Mouse (Mus musculus) layer of hippocampus, adult 11-12 months (tissue): Measurements from ENCODE around the gene Gpr142.

Experiments used
- DNase-seq: peaks from one replicate; pipeline ENCODE4 v3.0.0; 2022; ENCODE audit warnings: low spot score

Gpr142 gene

GRCm38 (mm10) chr11:114798624-114799023 lies at the start of gene Gpr142:
Gene Gpr142, plus strand, starts transcription at chr11:114798924.
- no peak for DNase-seq

- no peak for DNase-seq
These were observed 33.6 kb upstream of the Gpr142 start, which contains the start of gene Kif19a for GRCm38 (mm10) chr11:114764820-114765818. Gene Kif19a, plus strand, starts transcription at chr11:114765388.

DNA sequence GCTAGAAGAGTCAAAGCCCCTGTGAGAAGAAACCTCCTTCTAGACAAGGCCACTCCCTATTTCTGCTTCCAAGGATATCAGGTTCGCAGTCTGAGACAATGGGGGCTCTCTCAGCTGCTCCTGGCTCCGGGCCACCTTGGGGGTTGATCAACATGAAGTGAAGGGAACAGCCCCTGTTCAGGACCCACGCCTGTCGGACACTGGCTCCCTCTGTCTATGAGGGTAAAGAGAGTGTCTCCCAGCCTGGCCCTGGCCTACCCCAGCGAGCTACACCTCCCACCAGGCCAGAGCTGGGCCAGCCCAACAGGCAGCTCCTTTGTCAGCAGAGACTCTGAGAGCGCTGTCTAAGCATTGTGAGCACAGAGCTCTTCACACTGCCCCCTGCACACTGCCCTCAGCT lies 28.8 kb upstream of the Gpr142 start:
- DNase-seq, result no peak

DNA sequence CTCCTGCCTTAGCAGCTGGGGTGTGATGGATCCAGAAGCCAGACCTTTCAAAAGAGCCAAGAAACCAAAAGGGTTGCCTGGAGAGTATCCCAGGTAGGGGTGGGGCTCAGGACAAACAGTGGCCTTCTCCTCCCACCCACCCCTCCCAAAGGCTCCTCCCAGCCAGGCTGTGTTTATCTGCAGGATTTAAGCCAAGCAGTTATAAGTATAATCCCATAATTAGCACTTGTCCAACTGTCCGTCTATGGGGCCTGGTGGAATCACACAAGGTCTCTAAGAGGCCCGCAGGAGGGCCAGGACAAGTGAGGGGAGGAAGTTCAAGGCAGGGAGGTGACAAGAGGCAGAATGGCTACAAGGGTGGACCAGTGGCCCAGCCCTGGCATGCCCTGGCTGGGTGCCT lies 26.8 kb upstream of the Gpr142 start:
- DNase-seq, result no peak

DNA sequence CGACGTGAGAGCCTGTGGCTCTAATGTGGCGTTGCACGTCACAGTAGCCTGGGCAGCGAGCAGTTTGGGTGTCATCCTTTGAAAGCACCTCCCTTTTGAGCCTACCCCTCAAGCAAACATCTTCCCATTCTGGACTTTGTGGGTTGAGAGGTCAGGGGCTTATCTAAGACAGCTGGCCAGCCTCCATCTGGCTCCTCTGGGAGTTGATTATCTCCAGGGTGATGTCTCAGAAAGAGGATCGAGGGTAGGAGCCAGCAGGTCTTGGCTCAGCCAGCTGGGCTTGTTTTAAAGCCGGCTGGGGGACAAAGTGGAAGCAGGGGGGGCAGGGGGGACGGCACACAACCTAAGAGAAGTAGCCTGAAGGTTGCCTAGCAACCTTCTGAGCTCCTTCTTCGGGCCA lies 18.6 kb upstream of the Gpr142 start:
- DNase-seq, result no peak

GRCm38 (mm10) chr11:114785892-114786291 lies 12.8 kb upstream of the Gpr142 start:
- no peak for DNase-seq

GRCm38 (mm10) chr11:114786326-114786725 lies 12.4 kb upstream of the Gpr142 start:
- no peak for DNase-seq

- no peak for DNase-seq
These were observed 11.1 kb upstream of the Gpr142 start for GRCm38 (mm10) chr11:114787611-114788010.

DNA sequence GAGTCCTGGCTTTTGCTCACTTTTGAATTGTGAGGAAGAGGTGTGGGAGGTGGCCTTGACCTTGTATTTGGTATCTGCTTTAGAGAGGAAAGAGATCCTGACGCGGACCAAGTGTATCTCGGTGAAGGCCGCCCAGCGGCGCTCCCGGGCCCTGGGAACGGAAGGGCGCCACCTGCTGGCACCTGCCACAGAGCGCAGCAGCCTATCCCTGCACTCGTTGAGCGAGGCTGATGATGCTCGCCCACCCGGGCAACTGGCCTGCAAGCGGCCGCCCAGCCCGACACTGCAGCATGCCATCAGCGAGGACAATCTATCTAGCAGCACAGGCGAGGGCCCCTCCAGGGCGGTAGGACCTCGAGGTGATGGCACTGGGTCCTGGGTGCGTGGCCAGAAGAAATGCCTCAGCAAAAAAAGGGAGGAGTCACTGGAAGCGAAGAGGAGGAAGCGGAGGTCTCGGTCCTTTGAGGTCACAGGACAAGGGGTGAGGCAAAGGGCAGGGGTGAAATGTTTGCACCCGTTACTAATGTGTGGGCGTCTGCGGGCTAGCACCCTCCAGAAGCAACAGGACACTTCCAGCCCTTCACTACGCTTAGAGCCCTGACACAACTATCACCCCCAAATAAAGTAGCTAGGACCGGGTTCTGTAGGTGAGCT lies 9.5 kb upstream of the Gpr142 start:
- DNase-seq, result peak; percentile 79

DNA sequence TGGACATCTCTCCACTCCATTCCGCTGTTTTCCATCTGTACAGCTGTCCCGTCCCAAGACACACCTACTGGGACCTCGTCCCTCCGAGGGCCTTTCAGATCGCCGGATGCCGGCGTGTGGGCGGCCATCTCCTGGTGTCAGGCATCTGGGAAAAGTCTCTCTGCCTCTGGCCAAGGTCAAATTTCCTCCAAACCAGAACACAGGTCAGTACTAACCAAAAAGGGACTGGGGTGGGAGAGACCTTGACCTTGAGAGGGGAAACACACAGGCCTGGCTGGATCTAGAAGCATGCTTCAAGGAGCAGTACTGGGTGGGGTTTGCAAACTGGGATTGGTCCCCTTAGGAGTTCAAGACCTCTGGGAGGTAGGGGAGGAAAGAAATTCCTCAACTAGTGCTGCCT lies 9.0 kb upstream of the Gpr142 start:
- no peak for DNase-seq

DNA sequence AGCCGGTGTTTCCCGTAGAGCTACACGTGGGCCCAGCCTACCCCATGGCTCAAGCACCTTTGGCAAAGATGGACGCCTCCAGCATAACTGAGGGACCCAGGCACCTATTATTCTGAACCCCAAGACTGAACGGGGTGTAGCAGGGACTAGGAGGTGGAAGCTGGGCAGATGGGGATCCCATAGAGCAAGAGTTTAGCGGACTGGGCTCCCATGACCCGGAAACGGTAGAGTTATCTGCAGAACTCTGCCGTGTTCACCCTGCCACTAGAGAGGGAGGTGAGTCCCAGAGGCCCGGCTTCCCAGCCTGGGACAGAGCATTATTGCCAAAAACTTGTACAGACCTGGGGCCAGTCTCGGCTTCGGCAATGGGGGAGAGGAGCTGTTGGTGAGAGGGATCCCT lies 8.6 kb upstream of the Gpr142 start:
- no peak for DNase-seq

GRCm38 (mm10) chr11:114790841-114791240 lies 7.9 kb upstream of the Gpr142 start:
- no peak for DNase-seq

- peak; percentile 51 for DNase-seq
These were observed 7.3 kb upstream of the Gpr142 start for GRCm38 (mm10) chr11:114791351-114791889.

DNA sequence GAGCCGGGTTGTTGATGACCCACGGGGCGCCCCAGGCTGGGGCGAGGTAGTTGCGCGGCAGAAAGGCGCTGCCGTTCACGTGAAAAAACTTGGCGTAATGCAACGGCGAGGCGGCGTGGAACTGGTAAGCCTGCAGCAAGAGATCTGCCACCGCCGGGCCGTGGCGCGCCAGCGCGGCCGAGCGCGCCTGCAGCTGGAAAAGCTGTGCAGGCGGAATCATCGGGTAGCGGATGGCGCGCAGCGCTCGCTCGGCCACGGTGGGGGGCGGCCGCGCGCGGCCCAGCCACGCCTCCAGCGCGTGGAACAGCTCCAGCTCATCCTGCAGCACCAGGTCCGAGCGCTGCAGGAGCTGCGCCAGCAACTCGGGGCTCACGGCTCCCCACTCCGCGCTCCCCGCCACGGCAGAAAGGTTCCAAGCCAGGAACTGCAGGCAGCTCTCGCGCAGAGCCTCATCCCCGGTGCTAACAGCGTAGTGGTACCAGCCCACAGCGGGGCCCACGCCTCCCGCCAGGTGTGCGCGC lies 6.8 kb upstream of the Gpr142 start:
- peak; percentile 34 for DNase-seq

DNA sequence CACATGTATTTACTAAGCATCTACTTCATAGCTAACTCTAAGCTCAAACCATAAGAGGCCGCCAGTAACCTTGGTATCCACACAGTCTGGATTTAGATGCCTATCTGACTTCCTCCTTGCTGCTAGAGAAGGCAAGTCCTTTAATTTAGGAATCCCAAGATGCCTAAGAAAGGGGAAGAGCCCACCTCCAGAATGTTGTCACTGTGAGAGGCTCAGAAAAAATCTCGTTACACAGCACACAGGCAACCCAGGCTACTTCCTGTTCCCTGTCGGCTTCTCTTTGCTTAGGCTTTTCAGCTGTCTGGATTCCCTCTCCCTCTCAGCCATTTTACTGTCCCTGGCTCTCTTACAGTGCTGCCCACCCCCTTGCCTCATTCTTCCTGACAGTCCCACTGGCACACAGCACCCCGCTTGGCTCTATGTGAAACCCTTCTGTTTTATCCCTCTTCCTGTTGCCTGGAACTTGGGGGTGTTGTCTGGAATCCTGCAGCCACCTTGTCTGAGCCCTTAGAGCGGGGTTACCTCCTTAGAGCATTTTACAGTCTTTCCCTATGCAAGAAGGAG lies 5.7 kb upstream of the Gpr142 start:
- DNase-seq, result no peak

GRCm38 (mm10) chr11:114793868-114794545 lies 4.7 kb upstream of the Gpr142 start:
- DNase-seq, result no peak

GRCm38 (mm10) chr11:114794691-114795090 lies 4.0 kb upstream of the Gpr142 start:
- no peak for DNase-seq

DNA sequence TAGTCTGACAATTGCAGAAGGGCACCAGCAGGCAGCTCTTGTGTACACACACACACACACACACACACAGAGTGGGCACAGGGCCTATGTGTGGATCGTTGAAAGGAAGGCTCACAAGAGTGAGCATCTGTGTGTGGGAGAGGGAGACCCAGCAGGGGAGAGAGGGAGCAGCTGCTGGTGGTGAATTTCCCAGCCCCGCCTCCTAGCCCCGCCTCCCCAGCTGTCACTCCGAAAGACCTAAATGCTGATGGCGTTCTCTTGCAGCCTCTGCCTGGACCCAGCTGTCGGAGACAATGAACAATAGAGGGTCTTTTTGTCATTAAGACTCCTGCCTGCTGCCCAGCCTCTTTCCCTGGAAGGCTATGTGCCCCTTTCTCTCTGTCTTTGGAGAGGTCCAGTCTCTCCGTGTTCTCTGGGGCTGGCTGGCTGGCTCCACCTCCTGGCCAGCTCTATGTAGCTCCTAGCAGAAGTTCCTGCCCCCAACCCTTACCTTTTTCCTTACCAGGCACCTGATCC lies 3.4 kb upstream of the Gpr142 start:
- DNase-seq, result peak; percentile 95

- peak; percentile 41 for DNase-seq
These were observed 2.8 kb upstream of the Gpr142 start, which contains the start of gene Btbd17 for GRCm38 (mm10) chr11:114795848-114796322. Gene Btbd17, minus strand, starts transcription at chr11:114795945.

DNA sequence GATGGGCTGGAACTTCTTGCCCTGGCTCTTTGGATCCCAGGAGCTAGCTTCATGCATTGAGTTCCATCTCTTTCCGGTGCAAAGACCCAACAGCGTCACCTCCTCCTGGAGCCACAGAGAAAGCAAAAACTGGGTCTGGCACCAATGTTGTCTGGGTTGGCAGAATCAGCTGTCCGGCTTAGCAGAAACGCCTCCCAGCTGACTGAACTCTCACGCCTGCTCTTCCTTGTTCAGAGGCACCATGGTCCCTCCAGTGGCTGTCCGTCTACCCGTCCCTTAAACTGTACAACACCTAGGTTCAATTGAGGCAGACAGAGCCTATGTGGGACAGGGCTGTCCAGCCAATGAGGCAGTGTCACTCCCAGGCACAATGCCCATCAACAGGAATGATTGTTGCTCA lies 1.5 kb upstream of the Gpr142 start:
- no peak for DNase-seq

DNA sequence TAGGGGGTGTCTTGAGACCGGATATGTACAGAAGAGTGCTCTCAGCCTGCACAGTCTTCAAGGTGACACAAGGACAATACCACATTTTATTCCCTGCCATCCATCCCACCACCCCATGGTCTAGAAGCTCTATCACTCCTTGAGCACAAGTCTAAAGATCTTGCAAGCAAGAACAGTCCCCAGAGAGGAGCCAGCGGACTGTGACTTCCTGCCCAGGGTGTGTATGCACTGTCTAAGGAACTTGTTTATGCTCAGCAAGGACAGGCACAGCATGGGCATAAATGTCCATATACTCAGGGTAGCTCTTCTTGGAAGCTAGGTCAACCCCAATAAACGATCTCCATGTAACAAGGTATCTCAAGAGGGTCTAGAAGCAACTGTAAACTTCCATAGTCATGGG lies 743 bp upstream of the Gpr142 start:
- no peak for DNase-seq
